Mouse (Mus musculus) intestine, embryonic 14.5 days (tissue): Measurements from ENCODE around the gene Shisa9. TPM values are rescaled to one million over a fixed set of nuclear protein-coding genes. Genes with fewer than 3 reads are reported as not detected.

Experiments used
- ATAC-seq: fragments of 200-750 bp; cut with Nextera tagmentation; replicated peaks from 2 replicates; pipeline ENCODE4 v1.8.0; 2017; ENCODE audit warnings: low read depth, moderate number of reproducible peaks, moderate TSS enrichment, moderate library complexity; ENCODE audit not compliant: low FRiP score, low TSS enrichment
- DNase-seq: peaks from one replicate; pipeline ENCODE4 v3.0.0-alpha.2; 2018; ENCODE audit warnings: low spot score
- H3K27ac ChIP-seq: fragments of 300-500 bp; sonication (generic); 2 replicates; pipeline ENCODE4 v1.5.1; 2014; ENCODE audit warnings: low read depth, mild to moderate bottlenecking, control low read depth
- H3K27me3 ChIP-seq: fragments of 300-500 bp; sonication (generic); replicated peaks from 2 replicates; pipeline ENCODE4 v1.6.1; 2014; ENCODE audit warnings: low read length, control low read depth; ENCODE audit not compliant: control insufficient read depth, insufficient read depth
- H3K36me3 ChIP-seq: fragments of 300-500 bp; sonication (generic); 2 replicates; pipeline ENCODE4 v1.6.1; 2014; ENCODE audit warnings: low read length, control low read depth; ENCODE audit not compliant: control insufficient read depth, insufficient read depth
- H3K4me1 ChIP-seq: fragments of 300-500 bp; sonication (generic); replicated peaks from 2 replicates; pipeline ENCODE4 v1.6.1; 2014; ENCODE audit warnings: low read length, control low read depth, mixed read lengths; ENCODE audit not compliant: control insufficient read depth, insufficient read depth
- H3K4me2 ChIP-seq: fragments of 300-500 bp; sonication (generic); 2 replicates; pipeline ENCODE4 v1.6.1; 2014; ENCODE audit warnings: low read length
- H3K4me3 ChIP-seq: fragments of 300-500 bp; sonication (generic); 2 replicates; pipeline ENCODE4 v1.5.1; 2014; ENCODE audit warnings: low read depth, low read length, control low read depth, mixed read lengths
- H3K9ac ChIP-seq: fragments of 300-500 bp; sonication (generic); 2 replicates; pipeline ENCODE4 v1.6.1; 2014; ENCODE audit warnings: mild to moderate bottlenecking, low read length
- H3K9me3 ChIP-seq: fragments of 300-500 bp; sonication (generic); 2 replicates; pipeline ENCODE4 v1.6.1; 2016; ENCODE audit warnings: low read length, control low read depth; ENCODE audit not compliant: control insufficient read depth
- WGBS: fragments of 180-500 bp; shearing (Covaris S2); extraction: QIAGEN DNeasy Blood & Tissue Kit; methylation state at CpG from one replicate; pipeline ENCODE4 v1.1.7; 2014; 5-methylcytosine and 5-hydroxymethylcytosine counted together
- polyA plus RNA-seq: library from polyadenylated mRNA; unstranded; fragments of >200 nt; fragmentation: Nextera tagmentation; extraction: Ambion mirVana; gene quantifications from 2 replicates; pipeline ENCODE4 v1.2.1, GENCODE M21; 2014

Gene Shisa9
- polyA plus RNA-seq, 1 experiment from 2014 or later, result 1.2 TPM

DNA sequence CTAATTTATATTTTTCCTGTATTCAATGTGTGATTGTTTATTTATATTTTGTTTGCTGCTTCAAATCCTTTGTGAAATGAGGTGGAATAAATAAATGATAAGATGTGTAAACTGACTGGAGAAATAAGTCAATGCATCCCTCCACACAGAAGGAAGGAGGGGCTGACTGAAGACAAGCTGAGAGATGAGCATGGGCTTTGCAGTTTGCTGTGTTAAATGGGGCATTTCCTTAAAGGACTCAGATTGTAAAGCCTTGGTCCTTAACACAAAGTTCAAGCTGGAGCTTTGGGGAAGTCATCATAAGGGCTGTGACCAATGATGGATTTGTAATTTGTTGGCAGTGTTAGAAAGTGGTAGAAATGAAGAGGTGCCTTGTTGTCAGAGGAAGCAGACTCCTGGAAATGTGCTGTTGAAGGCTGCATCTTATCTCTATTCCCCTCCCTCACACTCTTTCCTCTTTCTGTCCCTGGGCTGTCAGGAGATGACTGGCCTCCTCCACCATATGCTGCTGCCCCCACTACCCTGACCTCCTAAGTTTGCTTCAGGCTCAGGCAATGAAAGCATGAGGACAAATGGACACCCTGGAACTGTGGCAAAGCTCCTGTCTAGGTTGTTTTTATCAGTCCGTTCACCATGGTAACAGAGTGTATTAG, 36.3 kb downstream of the Shisa9 start:
- no peaks in the 10 kb centered on the region for H3K27me3 ChIP-seq
- ATAC-seq (no peak), DNase-seq (no peak)
- no peaks in the 10 kb centered on the region for H3K36me3 ChIP-seq
- H3K4me3 ChIP-seq, result no peak overlapping the region
- no peak overlapping the region for H3K4me2 ChIP-seq
- H3K9ac ChIP-seq, result no peak overlapping the region
- 90% methylated on average over 1 of the region's 1 CpGs for WGBS
- no peaks in the 10 kb centered on the region for H3K9me3 ChIP-seq
- H3K27ac ChIP-seq, result no peak overlapping the region
- H3K4me1 ChIP-seq, result no peaks in the 10 kb centered on the region

GRCm38 (mm10) chr16:12032441-12032840, 48.5 kb downstream of the Shisa9 start:
- ATAC-seq, result no peak
- Histone ChIP-seq H3K36me3 (no peaks in the 10 kb centered on the region), H3K27ac (no peak overlapping the region), H3K27me3 (no peaks in the 10 kb centered on the region), H3K4me1 (no peaks in the 10 kb centered on the region), H3K4me2 (no peak overlapping the region), H3K9ac (no peak overlapping the region), H3K9me3 (no peaks in the 10 kb centered on the region), H3K4me3 (no peak overlapping the region)
- WGBS, result 68% methylated on average over 1 of the region's 1 CpGs
- DNase-seq, result no peak

DNA sequence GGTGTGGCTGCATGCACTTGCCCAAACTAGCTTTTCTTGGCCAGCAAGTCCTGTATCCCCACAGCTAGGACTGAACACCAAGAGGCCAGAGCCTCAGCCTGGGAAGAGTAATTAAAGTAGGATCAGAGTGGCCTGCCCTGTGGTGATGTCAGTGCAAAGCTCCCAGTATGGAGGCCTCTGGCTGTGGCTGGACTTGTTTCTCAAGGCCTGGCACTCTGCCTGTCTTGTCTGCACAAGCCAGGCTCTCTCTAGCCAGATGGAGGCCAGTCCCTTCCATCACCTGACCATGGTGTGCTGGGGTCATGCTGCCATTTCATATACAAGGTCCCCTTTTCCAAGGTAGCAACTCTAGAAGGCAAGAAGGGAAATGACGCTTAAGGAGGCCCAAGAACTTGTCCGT, 51.0 kb downstream of the Shisa9 start:
- H3K27me3 ChIP-seq, result no peaks in the 10 kb centered on the region
- no peaks in the 10 kb centered on the region for H3K9me3 ChIP-seq
- ATAC-seq (no peak), DNase-seq (no peak)
- no peaks in the 10 kb centered on the region for H3K4me1 ChIP-seq
- no peak overlapping the region for H3K27ac ChIP-seq
- H3K4me2 ChIP-seq, result no peak overlapping the region
- H3K9ac ChIP-seq, result no peak overlapping the region
- WGBS, result 87% methylated on average over 2 of the region's 2 CpGs
- no peak overlapping the region for H3K4me3 ChIP-seq
- H3K36me3 ChIP-seq, result no peaks in the 10 kb centered on the region

GRCm38 (mm10) chr16:12035626-12036025, 51.7 kb downstream of the Shisa9 start:
- no peak overlapping the region for H3K27ac ChIP-seq
- H3K9ac ChIP-seq, result no peak overlapping the region
- no peak overlapping the region for H3K4me3 ChIP-seq
- WGBS, result 79% methylated on average over 3 of the region's 3 CpGs
- no peaks in the 10 kb centered on the region for H3K9me3 ChIP-seq
- ATAC-seq (no peak), DNase-seq (no peak)
- H3K4me1 ChIP-seq, result no peaks in the 10 kb centered on the region
- H3K36me3 ChIP-seq, result no peaks in the 10 kb centered on the region
- no peak overlapping the region for H3K4me2 ChIP-seq
- no peaks in the 10 kb centered on the region for H3K27me3 ChIP-seq

- no peaks in the 10 kb centered on the region for H3K36me3 ChIP-seq
- H3K9me3 ChIP-seq, result no peaks in the 10 kb centered on the region
- DNase-seq (peak; percentile 51), ATAC-seq (no peak)
- no peak overlapping the region for H3K4me3 ChIP-seq
- WGBS, result 59% methylated on average over 5 of the region's 5 CpGs
- H3K9ac ChIP-seq, result no peak overlapping the region
- no peaks in the 10 kb centered on the region for H3K27me3 ChIP-seq
- no peak overlapping the region for H3K27ac ChIP-seq
- H3K4me2 ChIP-seq, result no peak overlapping the region
- no peaks in the 10 kb centered on the region for H3K4me1 ChIP-seq
These were observed 57.0 kb downstream of the Shisa9 start for GRCm38 (mm10) chr16:12040935-12041334.

DNA sequence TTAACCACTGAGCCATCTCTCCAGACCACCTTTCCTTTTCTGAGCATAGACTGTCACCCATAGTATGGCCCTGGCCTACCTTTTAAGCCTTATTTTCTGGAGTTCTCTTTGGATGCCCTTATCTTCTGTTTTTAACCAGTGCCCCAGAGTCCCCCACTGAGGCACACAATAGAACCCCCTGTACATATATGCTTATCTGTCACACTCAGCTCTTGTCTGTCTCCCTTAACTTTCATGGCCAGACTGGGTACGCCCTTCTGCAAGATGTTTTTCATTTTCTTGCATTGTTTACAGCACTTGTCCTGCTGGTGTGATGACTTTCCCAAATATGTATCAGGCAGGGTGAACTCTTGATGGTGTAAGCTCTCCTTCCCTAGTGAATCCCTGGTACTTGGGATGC, 68.1 kb downstream of the Shisa9 start:
- no peak overlapping the region for H3K4me3 ChIP-seq
- H3K27ac ChIP-seq, result no peak overlapping the region
- no peaks in the 10 kb centered on the region for H3K36me3 ChIP-seq
- H3K4me2 ChIP-seq, result no peak overlapping the region
- DNase-seq (no peak), ATAC-seq (no peak)
- no peak overlapping the region for H3K9ac ChIP-seq
- H3K27me3 ChIP-seq, result no peaks in the 10 kb centered on the region
- no peaks in the 10 kb centered on the region for H3K4me1 ChIP-seq
- WGBS, result 72% methylated on average over 1 of the region's 1 CpGs
- H3K9me3 ChIP-seq, result no peaks in the 10 kb centered on the region

GRCm38 (mm10) chr16:12072573-12072972, 88.7 kb downstream of the Shisa9 start:
- Histone ChIP-seq H3K9ac (no peak overlapping the region), H3K4me3 (no peak overlapping the region), H3K36me3 (no peaks in the 10 kb centered on the region), H3K27me3 (no peaks in the 10 kb centered on the region), H3K9me3 (no peaks in the 10 kb centered on the region), H3K4me2 (no peak overlapping the region), H3K27ac (no peak overlapping the region), H3K4me1 (no peaks in the 10 kb centered on the region)
- DNase-seq (no peak), ATAC-seq (no peak)
- WGBS, result 76% methylated on average over 5 of the region's 5 CpGs

DNA sequence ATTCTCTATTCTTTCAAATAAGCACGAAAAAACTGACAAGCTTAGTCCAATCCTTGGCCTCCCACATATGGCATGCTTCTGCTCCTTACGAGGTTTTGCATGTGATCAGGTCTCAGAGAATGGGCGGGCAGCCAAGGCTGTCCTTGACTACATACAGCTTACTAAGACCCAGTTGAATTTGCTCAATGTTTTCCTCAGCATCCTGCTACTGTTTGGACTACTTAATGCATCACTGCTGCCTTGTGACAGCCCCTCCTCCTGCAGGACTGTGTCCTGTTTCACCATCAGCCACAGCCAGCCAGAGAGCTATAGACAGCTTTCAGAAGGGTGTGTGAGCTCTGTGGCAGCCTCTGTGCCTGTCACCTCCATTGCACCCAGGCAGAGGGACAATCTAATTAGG, 92.4 kb downstream of the Shisa9 start:
- Histone ChIP-seq H3K9me3 (no peaks in the 10 kb centered on the region), H3K36me3 (no peaks in the 10 kb centered on the region), H3K4me1 (no peaks in the 10 kb centered on the region), H3K27ac (no peak overlapping the region), H3K4me2 (no peak overlapping the region), H3K4me3 (no peak overlapping the region), H3K27me3 (no peaks in the 10 kb centered on the region), H3K9ac (no peak overlapping the region)
- no peak for DNase-seq
- ATAC-seq, result peak; percentile 23; the same call in 1 of the 2 replicates
- WGBS, result 31% methylated on average over 3 of the region's 3 CpGs

DNA sequence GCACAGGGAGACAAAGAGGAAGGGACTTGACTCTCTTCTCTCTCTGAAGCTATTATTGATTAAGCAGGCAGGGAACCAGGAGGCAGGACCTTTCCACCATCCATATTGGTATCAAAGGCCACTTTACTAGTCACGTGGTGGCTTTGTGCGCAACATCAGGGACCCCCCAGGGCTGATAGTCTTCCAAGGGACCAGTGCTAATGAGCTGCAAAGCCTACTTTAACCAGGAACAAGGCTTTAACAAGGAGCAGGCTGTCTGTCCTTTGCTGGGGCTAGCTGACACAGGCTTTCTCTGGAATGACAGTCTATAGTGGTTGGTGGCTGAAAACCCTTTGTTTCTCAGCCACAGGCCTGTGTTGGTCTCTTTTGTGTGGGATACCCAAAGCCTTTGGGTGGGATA, 92.8 kb downstream of the Shisa9 start:
- no peak overlapping the region for H3K4me3 ChIP-seq
- H3K4me1 ChIP-seq, result no peaks in the 10 kb centered on the region
- H3K9me3 ChIP-seq, result no peaks in the 10 kb centered on the region
- no peak overlapping the region for H3K9ac ChIP-seq
- H3K27me3 ChIP-seq, result no peaks in the 10 kb centered on the region
- WGBS, result 71% methylated on average over 2 of the region's 2 CpGs
- ATAC-seq (no peak), DNase-seq (no peak)
- no peak overlapping the region for H3K27ac ChIP-seq
- H3K4me2 ChIP-seq, result no peak overlapping the region
- no peaks in the 10 kb centered on the region for H3K36me3 ChIP-seq
